10 mouse cellular contexts compared by ENCODE assay signal in genomic region chr2:178635685-178636084, GRCm38 (mm10).
A peak's percentile ranks its signal among the peaks of the same experiment; 100 is the strongest.
DNase-seq lines count a peak whose midpoint lies in the region; ATAC-seq and TF ChIP-seq lines count a peak whose summit lies in the region.
"Had no signal": no experiment of that assay in that cellular context is flagged by ENCODE, and none has a peak within 500 bp of the region (broad histone marks: within the 10 kb centered on the region; RNA-seq: fewer than 3 reads in every experiment).

No protein-coding gene starts in this region.

- H3K36me3 ChIP-seq in forebrain, postnatal 0 days (ENCODE audit: insufficient read depth) = no peaks in the 10 kb centered on the region
- no peaks in the 10 kb centered on the region for H3K36me3 ChIP-seq in limb, embryonic 12.5 days
- no peaks in the 10 kb centered on the region for H3K36me3 ChIP-seq in midbrain, postnatal 0 days (ENCODE audit: insufficient read depth, low read length)
- H3K36me3 ChIP-seq: heart, embryonic 13.5 days had no signal

- no peak for TF ChIP-seq CTCF in forebrain, postnatal 0 days (IDR thresholded peaks at IDR 0.05; ENCODE audit: low read depth)
- TF ChIP-seq CTCF in midbrain, postnatal 0 days (IDR thresholded peaks at IDR 0.05) = no peak

- H3K9me3 ChIP-seq in forebrain, postnatal 0 days (ENCODE audit: low read length) = no peaks in the 10 kb centered on the region
- no peaks in the 10 kb centered on the region for H3K9me3 ChIP-seq in limb, embryonic 12.5 days
- H3K9me3 ChIP-seq in midbrain, postnatal 0 days (ENCODE audit: low read length) = no peaks in the 10 kb centered on the region
- H3K9me3 ChIP-seq: heart, embryonic 13.5 days had no signal

- no peak overlapping the region for H3K4me2 ChIP-seq in forebrain, postnatal 0 days (ENCODE audit: low read depth)
- no peak overlapping the region for H3K4me2 ChIP-seq in limb, embryonic 12.5 days
- H3K4me2 ChIP-seq in midbrain, postnatal 0 days (ENCODE audit: low read depth, low read length, poor library complexity, severe bottlenecking) = no peak overlapping the region
- H3K4me2 ChIP-seq: heart, embryonic 13.5 days had no signal

- no peak overlapping the region for H3K27ac ChIP-seq in forebrain, postnatal 0 days (ENCODE audit: low read depth, low read length)
- peak overlapping the region; percentile 54; the same call in 1 of the 2 replicates for H3K27ac ChIP-seq in limb, embryonic 12.5 days
- H3K27ac ChIP-seq in midbrain, postnatal 0 days (ENCODE audit: low read depth, low read length) = no peak overlapping the region
- H3K27ac ChIP-seq: heart, embryonic 13.5 days had no signal

- WGBS in forebrain, postnatal 0 days = 24% methylated on average over 4 of the region's 4 CpGs
- 50% methylated on average over 4 of the region's 4 CpGs for WGBS in limb, embryonic 12.5 days
- 37% methylated on average over 4 of the region's 4 CpGs for WGBS in midbrain, postnatal 0 days

- no peaks in the 10 kb centered on the region for H3K27me3 ChIP-seq in forebrain, postnatal 0 days (ENCODE audit: insufficient read depth, low read length)
- no peaks in the 10 kb centered on the region for H3K27me3 ChIP-seq in limb, embryonic 12.5 days
- no peaks in the 10 kb centered on the region for H3K27me3 ChIP-seq in midbrain, postnatal 0 days (ENCODE audit: insufficient read depth, low read length)

- H3K9ac ChIP-seq in forebrain, postnatal 0 days = no peak overlapping the region
- H3K9ac ChIP-seq in limb, embryonic 12.5 days (replicated peaks) = no peak overlapping the region
- H3K9ac ChIP-seq in midbrain, postnatal 0 days (replicated peaks; ENCODE audit: low read length, poor library complexity, severe bottlenecking) = no peak overlapping the region
- H3K9ac ChIP-seq: heart, embryonic 13.5 days had no signal

- no peak overlapping the region for H3K4me3 ChIP-seq in forebrain, postnatal 0 days (ENCODE audit: low read depth, low read length)
- no peak overlapping the region for H3K4me3 ChIP-seq in limb, embryonic 12.5 days (replicated peaks)
- no peak overlapping the region for H3K4me3 ChIP-seq in midbrain, postnatal 0 days (ENCODE audit: low read depth, low read length)
- H3K4me3 ChIP-seq: heart, embryonic 13.5 days had no signal

- H3K4me1 ChIP-seq in forebrain, postnatal 0 days (ENCODE audit: insufficient read depth) = 0 out of 2 replicates have a peak, but pooled peaks cover 4% of the 10 kb centered on the region
- H3K4me1 ChIP-seq in limb, embryonic 12.5 days (replicated peaks) = peaks cover 51% of the 10 kb centered on the region
- H3K4me1 ChIP-seq in midbrain, postnatal 0 days (ENCODE audit: insufficient read depth, low read length) = no peaks in the 10 kb centered on the region; the same call in 1 of the 2 replicates

- peak; percentile 21 for DNase-seq in embryo, embryonic 10 days (ENCODE audit: low spot score)
- no peak for DNase-seq in embryo, embryonic 9.5 days (ENCODE audit: extremely low spot score)
- DNase-seq in forebrain, postnatal 0 days = peak; percentile 51
- DNase-seq in midbrain, postnatal 0 days (ENCODE audit: low spot score) = peak; percentile 53
- DNase-seq in T-cell, adult 2 months (ENCODE audit: low spot score) = no peak
- DNase-seq in right cerebral cortex, postnatal 36 days (ENCODE audit: low spot score in 2 of 2) = no peak
- DNase-seq: kidney, postnatal 10 days had no signal

- ATAC-seq in forebrain, postnatal 0 days = peak; percentile 89
- 0 out of 2 replicates have a peak, but pooled peaks have one; percentile 16 for ATAC-seq in limb, embryonic 12.5 days (ENCODE audit: insufficient number of reproducible peaks, insufficient read depth, low FRiP score, low TSS enrichment, low read depth)
- peak; percentile 46; the same call in 1 of the 2 replicates for ATAC-seq in midbrain, postnatal 0 days (ENCODE audit: low FRiP score)
- ATAC-seq in cerebellum, adult (ENCODE audit: insufficient number of reproducible peaks, low FRiP score, low TSS enrichment) = no peak

Comparison
In these comparisons a context has a peak if more than half of its experiments do, and no peak if none do; other contexts are left out.
1. DNase-seq: peak in embryo, embryonic 10 days (single experiment), forebrain, postnatal 0 days (single experiment) and midbrain, postnatal 0 days (single experiment); none in embryo, embryonic 9.5 days (single experiment), T-cell, adult 2 months (single experiment) and right cerebral cortex, postnatal 36 days (0 of 2).